Mouse (Mus musculus) T-helper 2 cell (primary cell): Measurements from ENCODE around the gene Dgki.

Experiments used
- in situ Hi-C: fragments of 300-600 bp; cut with MboI, MseI; formaldehyde crosslinking; loops from one replicate; pipeline ENCODE4 v1.15.1; 2025; ENCODE audit warnings: high pct_unique_total_duplicates

Dgki gene

GRCm38 (mm10) chr6:36931473-36931872, 368.5 kb downstream of the Dgki start:
- in situ Hi-C loops, result no loop called here

- in situ Hi-C loops, result no loop called here
Measured at GRCm38 (mm10) chr6:36929781-36930180, 370.2 kb downstream of the Dgki start.

DNA sequence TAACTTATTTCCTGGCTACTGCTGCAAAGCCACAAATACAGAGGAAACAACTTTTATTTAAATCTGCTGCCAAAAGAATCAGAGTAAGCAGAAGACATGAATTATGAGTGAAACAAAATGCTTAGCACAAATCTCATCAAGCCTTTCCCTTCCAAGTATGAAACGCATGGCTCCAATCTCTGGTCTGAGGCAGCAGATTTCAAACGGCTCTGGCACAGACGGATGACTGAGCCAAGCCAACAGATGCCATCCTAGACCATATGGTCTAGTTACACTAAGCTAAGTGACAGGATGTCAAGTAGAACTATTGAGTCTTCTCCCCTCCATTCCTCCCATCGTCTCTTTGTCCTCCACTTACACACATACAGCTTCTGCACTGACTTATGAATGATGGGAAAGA, 373.5 kb downstream of the Dgki start:
- in situ Hi-C loops, result no loop called here

GRCm38 (mm10) chr6:36922006-36922405, 378.0 kb downstream of the Dgki start:
- in situ Hi-C loops, result no loop called here

DNA sequence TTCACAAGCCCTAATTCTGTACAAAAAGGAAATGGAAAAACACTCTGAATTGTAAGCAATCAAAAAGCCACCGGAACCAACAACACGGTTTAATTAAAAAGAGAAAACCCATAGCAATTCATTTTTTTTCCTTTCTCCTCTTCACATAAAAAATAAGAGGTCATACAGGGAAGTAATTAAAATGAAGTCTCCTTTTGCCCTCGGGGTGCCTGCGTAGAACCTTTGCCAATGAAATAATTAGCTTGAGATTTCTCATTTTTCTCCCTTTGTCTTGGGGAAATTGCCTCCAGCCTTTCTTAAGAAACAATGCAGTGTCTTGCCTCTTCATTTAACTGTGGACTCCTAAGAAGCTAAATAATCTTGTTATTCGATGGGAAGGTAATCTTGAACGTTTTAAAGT, 388.4 kb downstream of the Dgki start:
- in situ Hi-C loops, result no loop called here

- in situ Hi-C loops, result no loop called here
Measured at GRCm38 (mm10) chr6:36907191-36907590, 392.8 kb downstream of the Dgki start.

GRCm38 (mm10) chr6:36905965-36906364, 394.0 kb downstream of the Dgki start:
- in situ Hi-C loops, result no loop called here

DNA sequence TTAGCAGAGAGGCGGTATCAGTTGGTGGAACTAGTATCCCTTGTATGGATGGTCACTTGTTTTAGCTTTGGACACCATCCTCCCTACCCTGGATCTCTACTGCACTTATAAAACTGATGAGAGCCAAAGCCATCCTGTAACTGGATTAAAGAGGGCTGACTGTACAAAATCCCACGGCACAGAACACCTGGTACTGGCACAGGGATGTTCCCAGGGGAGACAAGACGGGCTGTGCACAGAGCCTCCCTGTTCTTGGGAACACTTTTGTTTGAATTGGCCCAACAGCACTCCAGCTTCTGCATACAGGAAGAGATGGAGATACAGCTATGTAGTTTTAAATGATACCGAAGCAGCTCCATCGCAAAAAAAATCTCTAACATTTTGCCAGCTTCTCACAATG, 395.1 kb downstream of the Dgki start:
- in situ Hi-C loops, result no loop called here

DNA sequence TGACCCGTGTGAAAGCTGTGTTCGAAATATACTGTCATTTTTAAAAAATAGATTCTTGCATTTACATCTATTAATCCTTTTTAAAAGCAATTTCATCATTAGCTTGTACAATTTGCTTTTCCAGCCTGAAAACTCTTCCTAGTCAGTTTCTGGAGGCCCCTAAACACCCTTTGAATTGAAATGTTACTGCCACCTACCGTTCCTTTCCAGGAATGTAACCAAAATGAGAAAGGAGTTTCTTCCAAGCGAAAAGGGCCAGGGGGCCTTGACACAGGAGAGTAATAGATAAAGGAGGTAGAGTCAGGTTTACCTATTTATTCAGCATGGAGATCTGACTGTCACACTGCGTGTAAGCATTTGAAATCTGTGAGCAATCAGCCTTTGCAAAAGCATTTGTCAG, 396.2 kb downstream of the Dgki start:
- in situ Hi-C loops, result no loop called here

DNA sequence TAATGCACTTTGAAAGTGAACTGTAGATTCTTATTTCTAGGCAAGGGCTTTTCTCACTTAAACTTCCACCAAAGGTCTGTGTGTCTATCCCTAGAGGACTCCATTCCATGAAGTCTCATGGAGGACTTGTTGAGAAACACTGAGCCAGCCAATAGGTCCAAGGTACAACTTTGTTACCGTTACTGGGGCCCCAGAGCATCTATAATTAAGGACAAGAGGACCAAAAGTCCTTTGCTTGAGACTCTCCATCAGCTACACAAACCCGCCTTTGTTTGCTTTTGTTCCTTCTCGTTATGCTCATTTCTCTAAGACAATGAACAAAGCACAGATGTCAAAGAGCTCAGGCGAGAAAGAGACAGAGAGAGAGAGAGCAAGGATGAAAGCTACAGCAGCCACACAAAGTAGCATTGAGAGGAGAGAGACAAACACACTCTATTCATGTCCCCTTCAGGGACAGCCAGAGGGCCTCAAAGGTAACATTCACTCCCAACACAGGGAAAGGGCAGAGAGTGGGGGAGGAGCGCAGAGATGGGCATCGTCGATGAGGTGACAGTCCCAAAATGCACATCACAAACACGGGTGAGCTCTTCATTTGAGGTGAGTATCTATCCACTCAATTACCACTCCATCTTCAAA, 396.7 kb downstream of the Dgki start:
- in situ Hi-C loops, result no loop called here

GRCm38 (mm10) chr6:36899872-36900271, 400.1 kb downstream of the Dgki start:
- in situ Hi-C loops, result no loop called here

- in situ Hi-C loops, result no loop called here
Measured at GRCm38 (mm10) chr6:36898412-36898811, 401.6 kb downstream of the Dgki start.

DNA sequence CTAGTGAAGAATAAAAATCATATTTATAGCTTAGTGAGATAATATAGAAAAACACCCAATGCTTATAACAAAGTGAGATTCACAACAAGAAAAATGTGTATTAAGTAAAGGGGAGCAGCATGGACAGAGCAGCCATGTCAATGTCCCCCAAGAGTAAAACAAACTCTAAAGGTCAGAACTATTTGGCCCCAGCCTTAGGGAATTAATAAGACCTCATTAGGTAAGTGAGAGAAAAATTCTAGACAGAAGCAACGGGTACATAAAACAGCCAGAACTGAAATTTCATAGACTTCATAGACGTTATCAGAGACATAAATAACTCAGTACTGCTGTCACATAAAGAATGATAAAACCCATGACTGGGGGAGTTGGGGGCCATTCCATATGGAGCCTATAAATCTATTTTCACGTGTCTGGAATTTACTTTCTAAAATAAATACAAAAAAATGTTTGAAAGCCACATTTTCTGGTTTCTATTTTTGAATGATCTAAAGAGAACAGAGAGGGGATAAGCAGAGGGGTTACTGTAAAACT, 402.3 kb downstream of the Dgki start:
- in situ Hi-C loops, result no loop called here

DNA sequence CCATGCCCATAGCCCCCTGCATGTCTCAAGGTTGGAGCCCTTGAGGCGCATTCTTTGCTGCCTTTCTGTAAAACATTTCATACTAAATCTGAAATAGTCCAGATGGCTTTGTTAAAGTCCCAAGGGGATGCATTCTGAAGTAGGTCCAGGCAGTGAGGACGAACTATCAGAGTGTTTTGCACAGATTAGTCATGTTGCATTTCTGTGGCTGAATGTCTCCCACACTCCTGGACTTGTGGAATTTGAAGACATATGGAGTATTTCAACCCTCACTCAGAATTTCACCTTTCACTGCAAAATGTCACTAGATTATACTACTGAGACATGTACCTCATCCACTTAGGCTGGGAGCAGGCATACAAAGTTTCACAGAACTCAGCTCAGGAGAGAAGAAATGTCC, 403.3 kb downstream of the Dgki start:
- in situ Hi-C loops, result no loop called here

GRCm38 (mm10) chr6:36891820-36892219, 408.2 kb downstream of the Dgki start:
- in situ Hi-C loops, result no loop called here

DNA sequence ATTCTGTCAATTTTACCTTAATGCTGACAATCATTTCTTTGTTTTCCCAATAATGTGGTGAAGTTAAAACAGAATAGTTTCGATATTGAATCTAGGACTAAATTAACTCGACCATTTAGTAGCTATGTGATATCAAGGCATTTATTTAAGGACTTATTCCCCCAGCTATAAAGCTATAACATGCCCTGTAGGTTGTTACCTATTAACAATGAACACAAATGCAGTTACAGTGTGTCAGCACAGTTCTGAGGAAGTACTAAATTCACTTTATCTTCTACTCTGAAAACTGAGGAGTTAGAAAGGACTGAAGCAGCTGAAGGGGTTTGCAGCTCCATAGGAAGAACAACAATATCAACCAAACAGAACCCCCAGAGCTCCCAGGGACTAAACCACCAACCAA, 409.2 kb downstream of the Dgki start:
- in situ Hi-C loops, result no loop called here

DNA sequence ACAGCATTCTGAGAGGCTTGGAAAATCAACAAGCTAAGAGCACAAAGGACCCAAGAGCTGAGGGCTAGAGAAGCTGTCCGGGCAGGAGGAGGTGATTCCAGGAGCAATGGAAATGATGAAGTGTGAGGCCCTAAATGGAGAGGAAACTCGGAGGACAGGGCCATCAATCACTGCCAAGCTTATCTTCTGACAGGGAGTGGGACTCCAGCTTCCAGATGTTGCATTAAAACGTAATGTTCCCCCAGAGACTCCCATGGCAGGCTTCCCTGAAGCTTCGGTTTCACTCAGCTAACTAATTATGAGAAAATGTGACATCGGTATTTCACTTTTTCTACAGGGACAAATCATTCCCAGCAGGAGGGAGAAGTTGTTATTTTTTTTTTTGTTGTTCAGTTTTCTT, 409.7 kb downstream of the Dgki start:
- in situ Hi-C loops, result no loop called here

DNA sequence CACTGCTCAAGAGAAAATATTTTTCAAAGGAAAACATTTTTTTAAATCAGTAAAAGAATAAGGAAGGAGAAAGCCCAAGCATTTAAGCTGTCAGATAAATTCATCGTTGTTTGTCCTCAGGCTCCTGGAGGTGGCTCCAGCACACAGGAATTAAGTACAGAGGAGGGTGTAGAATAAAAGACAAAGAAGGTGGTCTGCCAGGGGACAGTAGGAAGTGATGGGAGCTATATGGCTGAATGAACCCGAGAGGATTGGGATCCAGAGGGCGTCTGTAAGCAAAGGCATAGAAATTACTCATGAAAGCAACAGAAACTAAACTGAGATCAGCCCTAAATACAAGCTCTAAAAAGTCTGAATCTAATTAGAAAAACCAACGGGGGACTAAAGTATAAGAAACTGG, 418.7 kb downstream of the Dgki start:
- in situ Hi-C loops, result no loop called here

DNA sequence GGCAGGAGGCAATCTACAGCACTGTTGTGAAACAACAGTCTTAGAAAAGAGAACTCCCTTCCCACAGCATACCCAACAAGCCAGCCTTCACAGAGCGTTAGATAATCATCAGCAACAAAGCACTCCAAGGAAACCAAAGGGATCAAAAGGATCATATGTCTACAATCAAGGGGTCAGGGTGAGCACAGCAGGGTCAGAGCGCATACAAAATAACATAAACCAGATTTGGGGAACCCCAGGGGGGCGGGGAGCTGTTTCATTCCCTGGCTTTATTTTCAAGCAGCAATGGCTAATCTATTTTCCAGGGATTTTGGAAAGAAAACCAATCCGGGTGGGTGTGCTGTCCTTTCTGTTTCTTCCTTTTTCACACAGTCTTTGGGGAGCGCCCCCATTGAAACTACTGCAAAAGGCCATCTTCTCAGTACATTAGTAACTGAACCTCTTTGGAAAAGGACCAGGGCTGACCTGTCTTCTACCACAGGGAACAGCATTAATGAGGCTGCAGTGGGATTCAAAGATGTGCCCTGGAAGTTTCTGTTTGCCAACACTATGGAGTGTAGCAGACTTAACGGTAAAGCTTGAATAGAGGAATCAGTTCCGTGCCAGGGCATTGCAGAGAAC, 419.2 kb downstream of the Dgki start:
- in situ Hi-C loops, result no loop called here

DNA sequence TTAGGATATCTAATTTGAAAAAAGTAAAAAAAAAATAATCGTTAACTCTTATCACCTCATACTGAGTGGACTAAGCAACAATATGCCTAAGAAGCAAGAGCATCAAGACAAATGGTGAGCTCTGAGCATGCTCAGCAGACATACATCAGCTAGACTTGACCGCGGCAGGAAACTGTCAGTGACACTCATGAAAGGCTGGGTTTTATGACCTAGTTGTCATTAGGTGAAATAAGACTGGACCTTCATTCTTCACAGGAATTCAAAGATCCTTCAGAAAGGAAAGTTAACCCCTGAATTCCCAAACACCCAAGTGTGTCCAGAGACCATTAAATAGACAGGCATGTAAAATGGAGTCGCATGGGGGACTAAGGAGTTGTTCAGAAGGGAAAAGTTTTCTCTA, 422.6 kb downstream of the Dgki start:
- in situ Hi-C loops, result no loop called here

DNA sequence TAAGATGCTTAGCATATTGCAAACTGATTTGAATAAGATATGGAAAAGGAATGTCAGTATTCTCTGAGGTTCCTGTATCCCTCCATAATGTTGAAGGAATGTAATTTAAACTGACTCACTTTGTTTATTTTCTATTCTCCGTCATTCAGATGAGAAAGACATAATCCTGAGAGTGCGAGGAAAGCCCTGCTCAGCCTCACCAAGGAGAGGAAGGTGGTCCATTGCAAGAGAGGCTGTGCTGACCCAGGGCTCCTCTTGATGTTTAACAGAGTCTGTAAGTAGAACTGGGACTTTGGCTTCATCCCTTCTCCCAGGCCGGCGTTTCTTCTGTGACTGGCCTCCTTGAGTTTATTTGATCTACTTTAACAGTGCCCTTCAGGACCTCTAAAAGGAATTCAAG, 423.6 kb downstream of the Dgki start:
- in situ Hi-C loops, result no loop called here

- in situ Hi-C loops, result no loop called here
Measured at GRCm38 (mm10) chr6:36875926-36876325, 424.1 kb downstream of the Dgki start.

DNA sequence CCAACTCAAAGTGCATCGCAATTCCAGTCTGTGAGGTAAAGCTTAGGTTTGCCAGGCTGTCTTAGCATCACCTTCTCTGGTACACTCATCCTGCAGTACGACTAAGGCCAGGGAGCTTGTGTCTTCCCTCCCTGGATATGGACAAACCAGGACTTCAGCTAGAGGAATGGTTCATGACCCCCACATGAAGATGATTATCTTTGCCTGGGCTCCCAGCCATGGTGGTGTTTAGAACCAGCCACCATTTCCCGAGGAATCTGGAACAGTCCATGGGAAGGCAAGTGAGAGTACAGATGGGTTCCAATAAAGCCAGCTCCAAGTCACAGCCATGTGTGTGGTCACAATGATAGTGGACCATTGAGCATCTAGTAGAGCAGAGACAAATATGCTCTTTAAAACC, 427.1 kb downstream of the Dgki start:
- in situ Hi-C loops, result no loop called here

DNA sequence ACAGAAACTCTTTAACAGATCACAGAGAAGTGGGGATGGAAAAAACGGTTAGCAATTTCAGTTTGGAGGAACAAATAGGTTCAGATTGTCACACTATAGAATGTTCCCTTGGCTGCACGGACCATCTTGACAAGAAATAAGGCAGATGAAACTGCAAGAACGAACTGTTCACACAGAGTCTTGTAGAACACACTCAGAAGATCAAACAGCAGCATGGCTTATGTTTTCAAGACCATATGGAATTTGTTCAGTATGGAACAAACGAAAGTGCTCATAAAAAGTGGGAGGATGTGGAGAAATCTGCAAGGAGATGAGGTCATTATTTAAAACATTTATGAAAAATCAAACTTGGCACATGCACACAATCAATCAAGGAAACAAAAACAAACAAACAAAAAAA, 431.8 kb downstream of the Dgki start:
- in situ Hi-C loops, result no loop called here
